Mouse (Mus musculus): ENCODE data around the gene Rad51b.

Gene Rad51b

DNA sequence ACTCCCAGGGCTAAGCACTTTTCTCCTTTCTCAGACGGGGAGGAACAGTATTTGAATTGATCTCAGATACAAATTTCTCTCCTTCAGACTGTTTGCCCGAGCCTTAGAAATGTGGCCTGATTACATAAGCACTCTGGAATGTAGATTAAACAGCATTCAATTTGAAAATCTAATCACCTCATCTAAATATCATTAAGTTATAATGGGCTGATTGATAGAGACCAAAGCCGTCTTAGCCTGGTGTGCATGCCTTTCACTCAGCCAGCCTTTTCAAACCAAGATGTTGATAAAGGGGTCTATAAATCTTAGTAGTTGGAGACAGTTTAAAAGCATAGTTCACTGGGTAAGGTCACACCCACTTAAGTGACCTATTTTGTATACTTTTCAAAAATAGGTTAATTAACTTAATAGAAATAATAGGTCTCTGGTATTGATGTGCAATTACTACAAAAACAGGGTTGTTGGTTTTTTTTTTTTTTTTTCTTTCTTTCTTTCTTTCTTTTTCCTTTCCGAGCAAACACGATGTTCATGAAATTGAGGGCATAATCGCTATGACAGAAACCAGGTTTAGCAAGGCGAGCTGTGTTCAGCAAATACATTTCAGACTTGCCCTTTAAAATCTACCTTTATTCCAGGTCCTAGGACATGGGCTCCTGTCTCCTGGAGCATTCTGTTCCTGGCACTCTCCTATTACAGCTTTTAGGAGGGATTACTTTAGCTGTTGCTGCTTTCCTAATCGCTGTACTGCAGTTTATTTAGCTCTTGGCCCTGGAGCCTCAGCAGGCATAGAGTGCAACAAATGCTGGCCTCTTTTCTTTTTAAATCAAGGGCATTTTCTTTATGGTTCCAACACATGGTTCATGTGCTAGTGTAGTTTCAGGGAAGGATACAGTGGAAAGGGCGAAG is 238.7 kb downstream of the Rad51b start:
- DNase-seq: no peak

DNA sequence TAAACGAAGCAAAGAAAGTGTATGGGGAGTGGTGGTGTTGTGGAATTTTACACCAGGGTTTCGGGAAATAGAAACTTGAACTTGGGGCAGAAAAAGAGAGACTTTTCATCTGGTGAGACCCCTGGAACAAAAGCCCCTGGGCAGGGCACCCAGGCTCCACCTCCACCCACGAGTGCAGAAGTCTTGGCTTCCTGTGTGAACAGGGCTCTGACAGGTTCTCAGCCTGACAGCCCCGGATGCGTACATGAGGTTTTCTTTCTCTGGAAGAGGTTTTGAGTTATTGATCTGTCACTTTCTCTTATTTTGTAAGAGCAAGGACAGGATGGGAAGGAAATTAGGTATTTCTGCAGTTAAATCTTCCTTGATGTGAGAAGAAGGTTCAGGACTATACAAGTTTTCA is 243.1 kb downstream of the Rad51b start:
- DNase-seq: no peak

DNA sequence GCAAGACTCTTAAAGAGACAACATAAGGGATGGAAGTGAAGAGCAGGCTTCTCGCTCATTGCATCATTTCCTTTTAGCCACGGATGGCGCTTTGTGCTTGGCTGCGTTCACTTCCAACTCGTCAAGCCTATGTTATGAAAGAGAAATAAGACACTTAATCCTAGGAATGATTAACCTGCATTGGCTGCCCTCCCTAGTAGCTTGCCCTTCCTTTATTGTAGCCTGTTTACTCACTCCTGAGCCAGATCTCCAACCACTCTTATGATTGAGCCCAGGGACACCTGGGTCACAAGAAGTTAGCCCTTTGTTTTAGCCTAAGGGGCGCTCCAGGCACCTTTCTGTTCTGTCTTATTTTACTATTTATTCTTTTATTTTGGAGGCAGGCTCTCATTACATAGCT is 244.5 kb downstream of the Rad51b start:
- DNase-seq: no peak

DNA sequence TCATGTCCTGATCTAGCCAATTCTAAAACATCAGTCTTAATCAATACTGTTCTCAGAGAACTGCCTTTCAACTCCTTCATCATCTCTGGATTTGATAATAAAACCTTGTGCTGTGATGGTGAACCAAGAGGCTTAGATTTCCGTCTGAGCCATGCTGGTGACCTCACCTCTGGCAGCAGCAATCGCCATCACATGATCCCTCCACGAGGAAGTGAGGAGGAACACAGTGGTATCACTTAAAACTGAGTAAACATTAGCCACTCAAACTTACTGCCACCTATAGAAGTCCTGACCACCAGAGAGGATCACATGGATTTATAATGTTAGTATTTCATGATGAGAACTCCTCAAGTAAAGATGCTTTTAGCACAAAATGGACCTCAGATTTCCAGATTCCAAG is 248.0 kb downstream of the Rad51b start:
- DNase-seq: no peak

DNA sequence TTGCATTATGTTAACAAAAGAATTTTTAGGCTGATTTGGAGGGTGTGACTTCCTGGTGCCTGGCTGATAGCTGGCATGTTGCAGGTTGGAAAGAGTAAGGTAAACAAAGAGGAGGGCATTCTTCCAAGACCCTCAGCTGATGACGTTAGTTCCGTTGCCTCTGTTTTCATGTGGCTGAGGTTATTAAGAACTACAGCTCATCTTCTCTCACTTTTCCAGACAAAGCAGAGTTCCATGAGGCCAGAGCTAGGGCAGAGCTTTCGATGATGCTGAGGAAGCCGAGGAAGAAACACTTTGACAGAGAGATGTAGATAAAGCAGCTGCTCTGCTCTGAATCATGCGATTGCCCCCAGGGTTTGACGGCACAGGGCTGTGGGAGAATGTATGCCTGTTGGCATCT is 250.5 kb downstream of the Rad51b start:
- no peak for DNase-seq

DNA sequence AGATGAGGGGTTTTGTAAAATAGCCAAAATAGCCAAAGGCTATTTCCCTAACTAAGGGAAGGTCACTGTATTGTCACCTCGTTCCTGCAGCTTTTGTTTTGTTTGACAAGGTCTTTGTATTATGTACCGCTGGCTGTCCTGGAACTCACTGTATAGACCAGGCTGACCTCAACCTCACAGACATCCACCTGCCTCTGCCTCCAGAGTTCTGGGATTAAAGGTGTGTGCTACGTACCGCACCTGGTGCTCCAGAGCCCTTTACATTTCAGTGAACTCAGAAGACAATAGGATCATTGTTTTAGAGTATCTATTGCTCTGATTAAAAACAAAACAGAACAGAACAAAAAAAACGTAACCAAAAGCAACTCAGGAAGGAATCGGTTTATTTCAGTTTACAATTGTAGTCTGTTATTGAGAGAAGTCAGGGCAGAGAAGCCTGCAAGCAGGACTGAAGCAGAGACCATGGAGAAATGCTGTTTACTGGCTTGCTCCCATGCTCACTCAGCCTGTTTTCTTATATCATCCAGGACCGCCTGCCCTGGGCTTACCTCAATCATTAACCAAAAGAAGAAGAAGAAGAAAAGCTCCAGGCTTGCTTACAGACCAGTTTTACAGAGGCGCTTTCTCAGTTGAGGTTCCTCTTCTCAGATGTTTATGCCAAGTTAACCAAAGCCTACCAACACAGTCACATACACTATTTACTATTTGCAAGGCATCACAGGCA is 251.7 kb downstream of the Rad51b start:
- no peak for DNase-seq

DNA sequence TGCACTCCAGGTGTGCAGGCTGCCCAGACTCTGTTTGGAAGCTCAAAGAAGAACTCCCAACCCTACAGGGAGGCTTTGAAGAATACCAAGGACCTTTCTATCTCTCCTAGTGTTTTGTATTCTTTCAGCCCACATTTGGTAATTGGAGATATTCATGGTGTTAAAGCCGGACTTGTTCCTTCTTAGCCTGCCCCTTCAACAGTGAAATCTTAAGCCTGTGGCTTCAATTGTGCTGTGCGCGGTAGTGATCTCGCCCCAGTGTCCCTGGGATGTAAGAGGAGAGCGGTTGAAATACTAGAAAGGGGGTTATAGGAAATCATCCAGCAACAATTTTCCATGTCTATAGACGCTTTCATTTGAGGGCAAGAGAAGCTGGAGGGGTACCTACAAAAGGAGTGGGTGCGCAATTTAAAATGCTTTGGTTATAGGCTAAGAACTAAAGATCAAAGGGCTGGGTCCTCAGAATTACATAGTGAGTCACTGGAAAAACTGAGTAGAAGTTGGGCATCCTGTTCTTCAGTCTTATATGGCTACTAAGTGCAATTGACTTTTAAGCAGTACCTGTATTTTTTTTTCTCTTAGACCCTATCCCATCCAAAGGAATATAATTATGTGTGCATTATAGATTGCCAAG is 253.1 kb downstream of the Rad51b start:
- no peak for DNase-seq

DNA sequence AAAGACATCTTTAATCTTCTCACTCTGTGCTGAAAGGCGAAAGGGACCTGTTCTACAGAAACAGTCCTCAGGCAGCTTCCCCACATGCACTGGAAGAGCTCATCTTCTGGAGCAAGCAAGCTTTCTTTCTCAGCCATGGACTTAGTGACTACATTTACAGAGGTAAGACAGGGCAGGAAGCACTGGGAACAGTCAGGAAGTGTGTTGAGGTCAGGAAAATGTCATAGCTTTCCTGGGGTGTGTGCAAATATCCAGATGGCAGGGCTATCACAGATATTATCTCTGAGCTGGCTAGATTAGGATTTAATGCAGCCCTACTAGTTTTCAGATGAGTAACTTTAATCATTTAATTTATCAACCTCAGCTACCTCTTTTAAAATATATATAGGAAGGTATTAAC is 254.2 kb downstream of the Rad51b start:
- DNase-seq: no peak

DNA sequence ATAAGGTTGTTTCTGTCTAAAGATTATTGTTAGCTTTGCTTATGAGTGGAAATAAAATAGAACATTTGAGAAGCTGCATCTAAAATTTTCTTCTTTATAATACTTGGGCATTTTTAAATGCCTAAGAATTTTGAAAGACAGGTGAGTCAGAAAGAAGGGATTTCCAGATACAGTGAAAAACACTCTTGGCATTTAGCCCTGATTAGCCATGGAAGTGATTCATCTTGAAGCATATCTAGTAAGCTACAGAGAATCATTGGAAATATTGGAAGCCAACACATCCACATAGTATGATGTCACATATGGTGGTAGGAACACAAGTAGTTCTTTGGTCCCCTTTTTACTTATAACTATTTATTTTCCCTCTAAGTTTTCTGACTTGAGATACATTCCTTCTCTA is 256.0 kb downstream of the Rad51b start:
- no peak for DNase-seq

DNA sequence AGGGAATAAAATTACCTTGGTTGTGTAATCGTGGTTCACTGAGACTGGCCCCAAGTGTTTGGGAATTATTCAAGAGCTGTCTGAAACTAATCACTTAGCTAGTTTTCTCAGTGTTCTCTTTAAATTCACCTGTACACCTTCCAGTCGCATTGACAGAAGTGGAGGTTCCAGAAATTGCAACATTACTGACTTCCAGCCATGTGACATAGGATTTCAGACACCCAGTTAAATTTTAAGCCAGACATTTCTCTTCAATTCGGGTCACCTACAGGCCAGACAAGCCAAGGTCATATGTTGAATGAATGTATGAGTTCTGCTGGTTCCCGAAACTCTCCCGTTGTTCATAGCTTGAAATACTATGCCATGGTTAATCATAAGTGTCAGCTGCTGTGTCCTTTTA is 260.8 kb downstream of the Rad51b start:
- DNase-seq: no peak

DNA sequence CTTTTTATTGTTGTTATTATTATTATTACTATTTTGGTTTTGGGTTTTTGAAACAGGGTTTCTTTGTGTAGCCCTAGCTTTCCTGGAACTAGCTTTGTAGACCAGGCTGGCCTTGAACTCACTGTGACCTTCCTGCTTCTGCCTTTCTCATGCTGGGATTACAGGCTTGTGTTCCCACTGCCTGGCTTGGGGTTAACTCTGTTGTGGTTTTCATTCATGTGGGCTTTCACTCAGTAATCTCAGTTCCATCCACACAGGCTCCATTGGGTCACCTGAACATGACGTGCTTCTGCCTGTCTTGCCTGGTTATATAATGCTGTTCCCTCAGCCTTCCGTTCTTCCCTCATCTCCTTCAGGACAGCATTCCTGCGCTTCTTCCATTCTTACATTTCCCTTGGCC is 261.6 kb downstream of the Rad51b start:
- DNase-seq: no peak

DNA sequence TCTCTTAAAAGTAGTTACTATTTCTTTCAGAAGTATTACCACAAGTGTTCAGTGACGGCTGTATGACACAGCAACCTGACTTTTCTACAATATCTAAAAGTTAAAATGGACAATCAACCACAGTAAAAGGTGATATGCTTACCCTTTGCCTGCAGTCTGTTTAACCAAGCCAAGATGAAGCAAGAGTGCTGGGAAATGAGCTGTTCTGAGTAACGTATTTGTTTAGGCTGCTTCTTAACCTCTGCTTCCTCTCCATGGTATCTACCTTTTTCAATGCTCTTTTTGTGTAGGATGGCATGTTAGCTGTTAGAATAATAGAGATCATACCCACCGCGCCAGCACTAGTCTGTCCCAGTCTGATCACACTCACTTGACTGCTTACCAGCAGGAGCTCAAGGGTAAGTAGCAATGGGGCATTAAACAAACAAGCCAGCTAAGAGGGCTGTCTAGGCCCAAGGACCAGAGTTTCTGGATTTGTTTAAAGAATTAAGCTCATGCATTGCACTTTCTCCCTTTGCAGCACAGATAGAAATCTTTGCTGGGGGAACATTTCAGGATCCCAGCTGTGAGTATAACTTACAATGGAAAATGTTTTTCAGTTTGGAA is 262.4 kb downstream of the Rad51b start:
- no peak for DNase-seq

DNA sequence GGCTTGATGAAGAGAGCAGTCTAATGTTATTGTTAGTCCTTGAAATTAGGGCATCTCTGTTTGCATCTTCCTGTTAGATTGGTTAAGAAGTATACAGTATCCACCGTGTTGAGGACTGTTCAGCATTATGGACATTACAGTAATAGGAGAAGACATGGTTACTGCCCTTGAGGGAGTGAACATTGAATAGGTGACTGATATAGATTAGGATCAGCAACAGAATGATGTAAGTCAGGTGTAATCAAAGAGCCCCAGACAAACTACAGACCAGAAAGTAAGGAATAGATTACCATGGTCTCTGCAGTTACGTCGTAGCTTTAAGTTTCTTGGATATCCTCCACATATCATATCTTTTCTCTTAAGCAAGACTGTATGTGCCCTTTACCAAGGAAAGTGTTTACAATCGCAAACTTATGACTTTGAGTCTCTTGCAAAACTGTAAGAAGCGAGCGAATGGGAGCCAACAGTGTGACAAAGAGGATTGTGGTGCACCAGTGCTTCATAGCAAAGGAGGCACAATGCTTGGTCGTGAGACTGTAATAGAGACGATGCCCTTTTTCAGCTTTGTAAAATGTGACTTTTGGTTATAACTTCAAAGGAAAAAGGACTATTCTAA is 263.1 kb downstream of the Rad51b start:
- DNase-seq: no peak

DNA sequence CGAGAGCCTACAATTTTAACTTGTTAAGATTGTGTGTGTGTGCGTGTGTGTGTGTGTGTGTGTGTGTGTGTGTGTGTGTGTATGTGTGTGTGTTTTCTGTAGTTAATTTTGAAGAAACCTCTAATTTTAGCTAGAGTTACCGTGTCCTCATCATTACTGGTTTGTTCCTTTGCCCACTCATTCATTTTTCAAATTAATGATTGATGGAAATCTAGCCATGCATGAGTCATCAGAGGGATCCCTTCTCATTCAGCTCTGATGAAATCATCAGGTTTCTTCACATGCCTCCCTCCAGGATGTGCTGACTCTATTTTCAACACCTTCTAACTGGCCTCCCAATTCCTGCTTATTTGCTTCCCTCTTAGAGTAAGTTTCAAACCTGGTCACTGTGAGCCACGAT is 263.8 kb downstream of the Rad51b start:
- DNase-seq: no peak

DNA sequence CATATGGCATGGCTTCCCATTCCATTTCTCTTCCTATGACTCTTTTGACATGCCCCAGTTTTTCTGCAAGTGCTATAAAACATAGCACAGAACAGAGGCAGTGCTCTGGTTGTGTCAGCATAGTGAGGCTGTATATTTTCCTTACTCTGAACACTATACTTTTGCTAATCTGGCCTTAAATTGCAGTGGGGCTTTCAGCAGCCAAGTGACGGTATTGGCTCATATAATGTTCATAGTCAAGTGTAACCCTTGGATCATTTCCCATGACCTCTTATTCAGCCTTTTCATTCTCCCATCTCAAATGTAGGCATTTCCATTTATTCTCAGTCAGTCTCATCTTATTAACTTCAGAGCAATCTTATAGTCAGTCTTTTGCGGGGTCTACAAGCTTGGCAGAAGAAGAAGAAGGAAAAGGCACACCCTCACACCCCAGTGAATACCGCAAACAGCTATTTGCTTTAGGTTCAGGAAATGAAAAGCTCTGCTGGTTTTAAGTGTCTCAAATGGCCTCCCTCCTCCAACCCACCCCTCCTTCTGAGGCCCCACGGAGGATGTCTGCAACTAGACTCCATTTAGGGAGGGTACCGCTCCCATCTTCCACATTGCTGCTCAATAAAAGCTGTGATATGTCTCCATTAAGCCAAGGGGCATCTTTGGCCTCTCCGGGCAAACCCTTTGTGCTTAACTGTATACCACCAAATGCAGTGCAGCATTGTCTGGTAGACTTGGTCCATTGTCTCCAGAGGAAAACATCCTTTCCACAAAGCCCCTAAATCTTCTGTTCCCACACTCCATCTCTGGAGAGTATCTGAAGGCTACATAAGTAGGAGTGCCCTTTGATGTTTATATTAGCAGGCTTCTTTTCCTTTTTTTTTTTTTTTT is 277.3 kb downstream of the Rad51b start:
- no peak for DNase-seq

DNA sequence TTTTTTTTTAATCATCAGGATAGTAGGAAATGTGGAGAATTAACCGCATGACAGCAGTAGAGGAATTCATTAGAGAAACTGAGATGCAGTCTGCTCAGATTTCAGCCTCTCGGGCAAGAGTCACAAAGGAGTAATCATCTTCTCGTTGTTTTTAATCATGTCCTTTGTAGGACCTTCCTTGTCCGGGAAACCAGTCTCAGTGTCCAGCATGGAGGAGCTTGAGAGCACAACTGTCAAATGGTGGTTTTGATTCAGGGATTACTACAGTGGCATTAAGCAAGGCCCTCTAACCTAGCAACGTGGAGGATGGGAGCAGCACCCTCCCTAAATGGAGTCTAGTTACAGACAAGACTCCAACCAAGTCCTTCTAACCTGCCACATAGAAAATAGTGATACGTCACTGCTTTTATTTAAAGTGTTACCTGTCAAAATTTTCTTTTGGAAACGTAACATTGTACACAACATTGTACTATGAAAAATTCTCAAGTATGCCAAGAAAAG is 278.0 kb downstream of the Rad51b start:
- DNase-seq: no peak

DNA sequence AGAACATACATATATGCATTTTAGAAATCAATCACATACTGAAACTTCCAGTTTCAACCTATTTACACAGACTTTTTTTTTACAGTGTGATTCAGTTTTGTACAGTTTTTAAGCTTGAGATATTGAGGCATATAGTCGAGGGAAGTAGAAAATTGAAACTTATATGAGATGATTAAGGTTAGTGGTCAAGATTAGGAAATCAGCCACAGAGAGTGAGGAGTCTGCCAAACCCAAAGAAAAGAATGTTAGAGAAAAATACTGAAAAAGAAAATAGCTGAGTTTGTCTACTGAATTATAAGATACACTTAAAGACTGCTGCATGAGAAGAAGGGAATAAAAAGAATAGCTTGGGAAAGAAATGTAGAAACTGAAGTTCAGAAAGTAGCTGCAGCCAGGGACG is 280.4 kb downstream of the Rad51b start:
- DNase-seq: no peak

DNA sequence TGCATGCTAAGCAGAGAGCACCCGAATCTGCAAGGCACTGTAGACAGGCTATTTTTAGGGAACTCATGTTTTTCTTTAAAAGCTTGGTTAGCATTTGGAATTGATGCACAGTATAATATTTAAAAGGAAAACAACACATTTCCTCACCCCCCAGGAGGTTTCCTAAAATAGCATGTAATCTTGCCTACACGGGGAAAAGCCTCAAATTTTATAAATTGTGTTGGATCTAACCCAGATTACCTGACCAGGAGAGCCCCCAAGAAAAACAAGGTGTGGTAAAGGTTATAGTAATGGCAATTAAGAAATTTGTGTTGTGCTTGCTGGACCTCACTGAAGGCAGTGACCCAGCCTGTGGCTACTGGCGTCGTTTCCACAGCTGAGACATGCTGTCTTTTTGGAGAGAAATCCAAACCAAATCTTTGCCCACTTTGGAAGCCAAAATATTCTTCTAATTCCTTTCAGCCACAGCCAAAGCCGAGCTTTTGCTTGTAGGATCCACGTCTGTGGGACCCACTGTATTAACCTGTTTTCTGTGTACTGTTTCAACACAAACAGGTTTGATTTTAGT is 282.0 kb downstream of the Rad51b start:
- no peak for DNase-seq

DNA sequence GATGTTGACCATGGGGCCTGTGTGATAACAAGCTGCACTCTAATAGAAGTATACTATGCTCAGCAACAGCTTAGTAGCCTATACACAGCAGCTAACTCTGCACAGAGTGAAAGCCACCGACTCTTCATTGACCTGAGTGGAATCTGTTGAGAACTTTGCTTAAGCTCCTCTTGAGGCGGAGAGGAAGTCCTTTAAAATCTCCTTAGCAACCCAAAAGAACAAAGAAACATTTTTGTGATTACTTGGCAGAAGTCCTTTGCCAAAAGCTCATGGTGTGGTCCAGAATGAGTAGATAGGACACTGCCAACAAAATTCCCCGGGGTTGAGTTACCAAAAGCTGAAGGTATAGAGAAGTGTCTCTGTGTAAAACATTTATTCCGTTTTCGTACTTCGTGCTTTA is 282.8 kb downstream of the Rad51b start:
- no peak for DNase-seq

DNA sequence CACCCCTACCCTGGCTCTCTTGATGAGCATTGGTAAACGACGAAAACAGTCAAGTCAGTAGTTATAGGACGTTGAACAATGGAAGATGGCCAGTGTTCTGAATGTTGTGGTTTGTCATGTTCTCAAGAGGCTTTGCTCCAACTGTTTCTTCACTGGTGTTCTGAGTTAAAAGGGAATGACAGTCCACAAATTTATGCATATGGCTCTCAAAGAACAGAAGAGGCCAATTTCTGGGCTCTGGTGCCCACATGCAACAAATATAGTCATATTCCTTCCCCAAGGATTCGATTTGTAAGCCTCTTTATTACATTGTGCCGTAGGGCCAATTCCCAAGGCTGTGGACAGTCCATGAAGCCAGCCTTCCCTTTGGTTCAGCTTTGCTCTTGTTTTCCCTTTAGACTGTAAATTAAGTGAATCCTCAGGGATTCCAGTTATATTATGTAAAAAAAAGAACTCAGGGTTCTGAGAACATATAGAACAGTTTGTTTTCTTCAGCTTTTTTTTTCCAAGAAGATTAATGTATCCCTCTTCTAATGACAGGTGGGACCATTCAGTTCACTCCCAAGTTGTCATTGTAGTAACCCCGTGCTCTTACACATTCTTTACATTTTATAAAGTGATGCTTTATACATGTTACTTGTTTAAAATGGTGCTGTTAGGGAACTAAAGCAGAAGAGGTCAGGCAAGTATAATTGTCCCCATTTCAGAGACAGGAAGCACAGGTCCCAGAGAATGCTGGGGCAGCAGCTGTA is 287.6 kb downstream of the Rad51b start:
- DNase-seq: no peak

DNA sequence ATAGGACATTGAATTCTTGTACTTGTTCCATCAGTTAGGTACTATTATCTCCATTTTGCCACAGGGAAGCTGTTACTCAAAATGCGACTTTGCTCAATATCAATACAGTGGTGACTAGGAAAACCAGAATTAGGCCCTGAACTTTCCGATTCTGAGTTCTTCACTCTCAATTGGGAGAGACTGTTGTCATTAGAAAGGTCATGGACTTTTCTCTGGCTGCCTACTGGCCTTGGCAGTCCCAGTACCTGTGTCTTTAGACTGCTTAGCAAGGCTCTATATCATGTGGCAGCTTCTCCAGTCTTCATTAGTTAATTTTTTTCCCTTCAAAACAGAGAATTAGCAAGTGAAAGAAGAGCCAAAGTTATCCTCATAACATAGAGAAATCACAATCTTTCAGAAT is 288.3 kb downstream of the Rad51b start:
- DNase-seq: no peak

Data from cerebellum, adult 11 months (tissue).